Mouse (Mus musculus): Measurements from ENCODE around the gene Popdc2.

Popdc2 gene

GRCm38 (mm10) chr16:38406708-38407107 is 44.7 kb downstream of the Popdc2 start:
- no peak for DNase-seq

DNA sequence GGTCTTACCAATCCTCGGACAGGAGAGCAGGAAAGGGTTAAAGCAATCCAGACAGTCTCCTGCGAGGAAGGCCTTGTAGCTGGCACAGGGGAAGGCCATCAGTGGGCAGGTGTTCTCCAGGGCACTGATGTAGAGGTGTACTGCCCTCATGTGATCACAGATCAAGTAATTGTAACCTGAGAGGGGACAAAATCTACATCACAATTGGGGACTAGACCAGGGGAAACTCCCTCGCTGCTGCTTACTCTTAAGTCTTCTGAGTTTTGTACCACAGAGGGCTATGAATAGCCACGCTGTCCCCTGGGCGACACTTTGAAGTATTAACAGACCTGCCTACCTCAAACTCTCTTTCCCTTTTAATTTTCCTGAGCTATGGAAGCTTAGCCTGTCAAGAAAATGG is 45.6 kb downstream of the Popdc2 start:
- no peak for DNase-seq

- no peak for DNase-seq
Observed at GRCm38 (mm10) chr16:38408416-38408815, 46.4 kb downstream of the Popdc2 start.

DNA sequence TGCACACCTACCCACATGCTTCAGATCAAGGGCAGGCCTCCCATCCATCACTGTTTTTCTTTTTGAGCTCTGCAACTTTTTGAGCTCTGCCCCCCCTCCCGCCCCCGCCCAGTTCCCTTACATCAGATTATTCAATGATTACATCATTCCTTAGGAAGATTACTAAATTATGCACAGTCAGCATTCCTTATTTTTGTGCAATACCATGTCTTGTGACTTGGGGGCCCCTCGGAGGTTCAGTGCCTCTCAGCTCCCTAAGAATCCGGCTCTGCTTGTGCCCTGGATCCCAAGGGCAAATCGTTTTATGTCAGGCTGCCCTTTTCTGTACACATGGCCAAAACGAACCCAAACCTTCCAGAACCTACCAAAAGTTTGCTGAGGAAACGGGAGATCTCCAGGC is 52.9 kb downstream of the Popdc2 start:
- DNase-seq = no peak

DNA sequence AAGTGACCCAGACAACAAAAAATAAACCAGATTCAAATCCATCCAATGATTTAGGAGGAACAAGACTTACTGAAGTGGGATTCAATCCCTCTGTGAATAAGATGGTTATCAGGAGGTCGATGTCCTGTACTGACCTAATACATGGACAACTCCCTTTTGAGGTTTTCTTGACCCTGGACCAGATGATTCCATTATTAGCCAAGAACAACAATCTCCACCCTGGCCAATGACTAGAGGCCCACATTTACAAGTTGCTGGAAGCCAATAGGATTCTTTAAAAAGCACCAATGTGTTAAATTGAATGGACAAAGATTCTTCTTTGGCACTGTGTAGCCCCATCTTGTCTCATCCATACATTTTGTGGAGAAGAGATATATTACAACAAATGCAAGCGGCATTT is 63.4 kb downstream of the Popdc2 start:
- DNase-seq = no peak

GRCm38 (mm10) chr16:38425799-38426198 is 63.8 kb downstream of the Popdc2 start:
- DNase-seq = no peak
